Mouse (Mus musculus): ENCODE measurements at regions not wholly inside any gene's neighbourhood (a gene's known extent, or its start where the extent isn't known, plus 50 kb on each side); places are given as distances from the start of the nearest gene placed in this dataset.

DNA sequence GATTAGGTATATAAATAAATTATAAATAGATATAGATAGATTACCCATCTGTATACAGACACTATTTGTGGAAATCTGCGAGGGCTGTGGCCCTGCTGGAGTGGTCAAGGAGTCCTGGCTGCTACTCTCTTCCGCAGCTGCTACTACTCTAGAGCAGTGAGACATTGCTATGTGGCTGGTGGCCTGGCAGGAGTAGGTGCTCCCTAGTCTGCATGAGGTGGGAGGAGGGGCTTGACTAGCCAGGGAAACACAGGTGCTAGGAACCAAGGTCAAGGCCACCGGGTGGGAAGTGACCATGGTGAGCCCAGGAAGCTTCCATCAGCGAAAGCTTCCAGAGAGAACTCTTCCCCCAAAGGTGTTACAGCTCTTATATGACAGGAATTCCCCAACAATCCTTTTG lies 100.3 kb downstream of the Dyrk2 start:
- no peak for DNase-seq

DNA sequence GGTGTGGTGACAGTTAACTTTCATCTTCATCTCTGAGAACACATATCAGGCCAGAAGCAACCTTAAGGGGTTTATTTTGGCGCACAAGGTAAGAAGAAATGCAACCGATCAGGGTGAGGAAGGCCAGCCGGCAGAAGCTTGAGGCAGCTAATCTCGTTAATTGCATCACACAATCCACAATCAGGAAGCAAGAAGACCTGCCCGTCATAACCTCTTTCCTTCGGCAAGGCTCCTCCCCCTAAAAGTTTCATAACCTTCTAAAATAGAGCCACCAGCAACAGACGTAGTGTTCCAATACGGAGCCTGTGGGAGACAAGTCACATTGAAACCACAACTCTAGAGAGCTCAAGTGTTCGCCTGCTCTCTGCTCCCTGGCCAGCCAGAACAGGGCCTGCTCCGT lies 91.4 kb downstream of the Dyrk2 start:
- DNase-seq = no peak

DNA sequence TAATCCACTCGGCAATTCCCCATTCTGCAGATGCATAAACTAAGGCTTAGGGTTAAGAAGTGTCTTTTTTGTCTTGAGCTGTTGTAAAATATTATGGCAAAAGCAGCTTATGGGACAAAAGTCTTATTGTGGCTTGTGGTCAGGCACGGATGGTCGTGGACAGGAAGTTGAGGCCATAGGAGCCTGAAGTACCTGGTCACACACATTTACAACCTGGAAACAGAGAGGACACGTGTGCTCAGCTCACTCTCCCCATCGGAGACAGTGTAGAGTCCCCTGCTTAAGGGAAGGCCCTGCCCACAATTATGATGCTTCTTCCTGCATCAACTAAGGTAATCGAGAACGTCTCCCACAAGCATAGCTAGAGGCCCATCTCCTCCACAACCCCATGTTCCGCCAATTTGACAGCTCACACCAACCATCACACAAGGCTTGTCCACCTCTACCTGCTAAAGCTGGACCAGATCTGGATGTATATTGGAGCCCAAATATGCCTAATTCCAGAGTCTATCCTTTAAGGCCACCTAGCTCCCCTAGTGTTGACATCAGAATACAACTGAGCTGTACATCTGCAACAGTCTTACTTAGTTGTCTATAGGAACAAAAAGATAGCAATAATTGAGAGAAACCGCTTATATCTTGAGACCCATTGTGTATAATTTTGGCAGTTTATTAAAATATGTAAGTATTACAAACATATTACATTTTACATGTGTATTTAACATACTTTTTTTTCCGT lies 89.0 kb downstream of the Dyrk2 start:
- DNase-seq = no peak

DNA sequence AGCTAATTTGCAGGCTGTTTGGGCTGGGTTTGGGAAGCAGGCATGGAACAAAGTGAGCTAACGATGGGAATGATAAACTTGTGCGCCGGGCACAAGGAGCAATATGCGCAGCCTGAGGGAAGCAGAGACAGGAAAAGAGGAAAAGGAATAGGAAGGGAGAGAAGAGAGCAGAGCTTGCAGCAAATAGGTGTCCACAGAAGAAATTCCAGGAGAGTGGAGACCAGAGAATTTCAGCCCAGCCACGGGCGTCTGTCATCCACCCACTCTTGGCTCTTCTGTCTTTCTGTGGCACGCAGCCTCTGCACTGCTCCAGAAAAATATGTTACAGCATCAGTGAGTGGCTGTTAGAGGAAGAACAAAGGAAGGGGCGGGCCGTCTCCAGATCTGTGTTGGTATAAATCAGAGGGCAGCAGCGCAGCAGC lies 88.2 kb downstream of the Dyrk2 start:
- DNase-seq = no peak

DNA sequence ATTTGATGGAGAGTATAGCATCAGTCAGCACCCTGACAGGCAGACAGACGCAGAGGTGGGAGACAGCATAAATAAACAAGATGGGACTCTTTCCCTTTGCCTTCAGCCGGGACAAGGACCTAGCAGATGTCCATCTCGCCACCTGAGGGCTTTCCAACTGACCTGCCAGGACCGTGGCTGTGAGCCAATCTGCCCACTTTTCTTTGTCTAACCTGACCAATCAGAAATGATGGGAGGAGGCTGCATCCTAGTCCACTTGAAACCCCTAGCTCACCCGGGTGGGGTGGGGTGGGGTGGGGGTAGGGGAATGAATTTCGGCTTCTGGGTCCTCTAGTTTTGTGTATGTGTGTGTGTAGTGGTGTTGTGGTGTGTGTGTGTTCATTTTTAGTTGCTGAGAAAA lies 87.4 kb downstream of the Dyrk2 start:
- DNase-seq = no peak

DNA sequence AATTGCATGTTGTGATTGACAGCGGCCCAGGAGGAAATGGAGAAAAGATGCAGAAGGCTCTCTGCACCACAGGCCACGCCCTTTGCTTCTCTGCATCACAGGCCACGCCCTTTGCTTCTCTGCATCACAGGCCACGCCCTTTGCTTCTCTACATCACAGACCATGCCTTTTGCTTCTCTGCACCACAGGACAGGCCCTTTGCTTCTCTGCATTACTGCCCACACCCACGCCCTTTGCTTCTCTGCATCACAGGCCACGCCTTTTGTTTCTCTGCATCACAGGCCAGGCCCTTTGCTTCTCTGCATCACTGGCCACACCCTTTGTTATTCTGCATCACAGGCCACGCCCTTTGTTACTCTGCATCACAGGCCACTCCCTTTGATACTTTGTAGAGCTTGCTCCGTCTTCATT lies 82.7 kb downstream of the Dyrk2 start:
- peak; percentile 28 to 41 for DNase-seq

DNA sequence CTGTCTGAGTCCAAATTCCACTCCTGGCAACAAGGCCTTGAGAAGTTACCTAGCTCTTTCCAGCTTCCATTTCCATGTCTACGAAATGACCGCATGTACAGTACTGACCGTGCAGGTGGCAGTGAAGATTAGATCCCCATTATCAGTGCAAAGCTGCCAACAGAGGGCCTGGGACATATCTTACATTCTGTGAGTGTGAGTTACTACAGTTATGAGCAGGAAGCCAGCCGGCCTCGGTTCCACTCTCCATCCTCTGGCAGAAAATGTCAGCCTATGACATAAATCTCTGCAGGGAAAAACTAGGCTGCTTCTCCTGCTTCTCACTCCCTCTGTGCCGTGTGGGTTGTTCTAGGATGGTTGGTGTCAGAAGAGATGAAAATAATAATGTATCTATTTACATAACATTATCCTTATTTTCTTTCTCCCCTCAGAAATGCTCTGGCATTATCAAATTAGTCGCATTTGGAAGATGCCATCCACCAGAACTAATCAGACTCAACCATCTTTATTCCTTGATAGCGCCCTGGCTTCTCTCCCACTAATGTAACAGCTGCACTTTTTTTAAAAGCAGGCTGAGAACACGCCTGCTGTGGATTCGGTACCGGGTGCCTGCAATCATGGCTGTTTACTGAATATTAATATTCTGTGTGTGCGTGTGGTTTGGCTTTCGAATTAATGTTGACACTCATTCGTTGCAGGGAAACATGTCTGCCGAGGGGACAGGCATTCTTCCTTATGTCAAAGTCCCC lies 77.5 kb downstream of the Dyrk2 start:
- no peak for DNase-seq

DNA sequence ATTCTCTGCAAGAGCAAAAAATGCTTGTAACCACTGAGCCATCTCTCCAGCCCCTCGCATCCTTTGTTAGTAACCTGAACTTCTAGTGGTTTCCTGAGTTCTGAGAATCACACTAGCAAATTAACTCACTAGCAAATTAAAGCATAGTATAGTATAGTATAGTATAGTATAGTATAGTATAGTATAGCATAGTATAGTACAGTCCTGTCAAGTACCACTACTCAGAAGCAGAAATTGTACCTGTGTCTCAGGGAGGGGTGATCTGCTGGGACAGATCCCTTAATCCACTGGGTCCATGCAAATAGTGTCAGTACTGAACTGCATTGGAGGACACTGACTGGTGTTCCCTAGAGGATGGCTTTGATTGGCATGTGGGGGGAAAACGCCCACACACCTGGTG lies 76.2 kb downstream of the Dyrk2 start:
- no peak for DNase-seq

DNA sequence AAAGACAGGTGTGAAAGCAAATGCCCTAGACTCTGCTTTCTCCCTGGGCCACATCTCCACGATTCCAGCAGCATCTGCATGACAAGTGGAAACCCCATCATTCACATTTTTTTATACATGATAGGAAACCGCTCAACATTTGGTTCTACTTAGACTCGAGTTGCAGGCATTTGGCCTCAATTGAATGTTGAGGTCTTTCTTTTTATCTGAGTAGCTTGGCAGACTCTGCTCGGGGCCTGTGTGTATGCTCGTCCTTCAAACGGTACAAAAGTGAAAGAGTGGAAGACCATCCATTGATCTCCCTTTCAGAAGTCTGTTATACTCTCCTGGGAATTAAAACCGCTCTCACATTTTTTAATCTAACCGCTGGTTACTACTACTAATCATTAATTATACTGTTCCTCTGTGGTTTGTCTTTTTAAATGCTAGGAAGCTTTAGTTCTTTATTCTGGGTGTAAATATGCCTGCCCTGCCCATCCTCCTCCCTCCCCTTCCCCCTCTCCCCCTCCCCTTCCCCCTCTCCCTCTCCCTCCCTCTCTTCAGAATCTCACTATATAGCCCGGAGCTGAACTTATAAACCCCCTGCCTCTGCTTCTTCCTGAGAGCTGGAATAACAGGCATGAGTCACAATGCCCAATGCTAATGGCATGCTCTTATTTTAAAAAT lies 75.5 kb downstream of the Dyrk2 start:
- DNase-seq = no peak

DNA sequence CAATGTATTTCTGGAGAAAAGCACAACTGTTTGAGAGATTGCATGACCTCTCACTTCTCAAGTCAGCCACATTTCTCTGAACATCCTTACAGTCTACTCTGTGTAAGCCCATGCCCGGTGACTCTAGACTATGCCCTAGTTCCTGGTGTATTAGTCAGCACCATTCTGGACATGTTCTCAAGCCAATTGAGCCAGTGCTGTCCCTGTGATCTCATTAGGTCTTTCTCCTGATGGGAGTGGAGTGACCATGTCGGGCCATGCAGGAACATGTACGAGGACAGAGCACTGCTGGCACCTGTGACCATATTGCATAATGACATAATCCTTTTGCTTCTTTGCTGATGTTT lies 75.0 kb downstream of the Dyrk2 start:
- no peak for DNase-seq

DNA sequence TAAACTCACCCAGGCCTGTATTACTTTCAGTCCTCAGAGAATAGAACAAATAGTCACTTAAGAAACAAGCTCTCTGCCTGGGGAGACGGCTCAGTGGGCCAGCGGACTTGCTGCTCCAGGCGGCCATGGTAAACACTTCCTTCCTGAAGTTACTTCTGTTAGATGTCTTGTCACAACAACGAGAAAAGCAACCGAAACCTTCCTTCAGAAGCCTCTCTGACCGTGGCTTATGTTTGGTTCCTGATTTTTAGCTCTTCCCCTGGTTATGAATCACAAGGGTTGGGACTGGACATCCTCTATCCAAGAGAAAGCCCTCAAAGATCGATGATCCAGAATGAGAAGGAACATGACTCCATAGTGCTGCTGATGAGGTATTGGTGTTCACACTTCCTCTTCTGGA lies 73.5 kb downstream of the Dyrk2 start:
- DNase-seq = peak; percentile 67

DNA sequence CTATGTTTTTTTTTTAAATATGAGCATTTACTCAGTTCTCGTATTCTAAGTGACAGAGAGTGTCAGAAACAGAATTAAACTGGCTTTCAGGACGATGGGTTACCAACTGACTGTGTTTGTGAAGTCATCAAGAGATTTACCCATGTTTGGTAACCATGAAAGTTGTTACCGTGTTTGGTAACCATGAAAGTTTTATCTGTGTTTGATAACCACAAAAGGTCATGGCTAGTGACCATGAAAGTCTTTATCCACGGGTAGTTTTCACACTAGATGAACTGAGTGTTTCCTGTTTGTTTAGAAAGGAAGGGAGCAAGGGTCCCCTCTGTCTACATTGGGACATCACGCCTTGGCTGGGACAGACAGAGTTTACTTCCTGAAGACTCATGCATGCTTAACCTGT lies 72.8 kb downstream of the Dyrk2 start:
- peak; percentile 37 to 40 for DNase-seq

DNA sequence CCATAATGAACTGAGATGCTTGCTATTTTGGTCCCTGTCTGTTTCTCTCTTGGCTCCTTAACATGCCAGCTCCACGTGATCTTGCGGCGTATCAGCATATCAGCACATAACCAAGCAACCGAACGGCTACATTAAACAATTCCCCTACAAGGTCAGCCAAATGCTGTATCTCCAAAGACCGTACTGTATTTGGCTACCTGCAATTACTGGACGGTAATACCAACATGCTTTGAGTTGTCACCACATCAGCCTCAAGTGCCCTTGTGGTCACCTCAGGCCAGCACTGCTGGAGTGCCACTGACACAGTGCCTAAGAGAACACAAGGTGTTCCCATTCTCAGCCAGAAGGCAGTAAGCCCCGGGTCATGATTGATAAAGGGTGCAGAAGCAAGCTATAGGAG lies 70.2 kb downstream of the Dyrk2 start:
- no peak for DNase-seq

DNA sequence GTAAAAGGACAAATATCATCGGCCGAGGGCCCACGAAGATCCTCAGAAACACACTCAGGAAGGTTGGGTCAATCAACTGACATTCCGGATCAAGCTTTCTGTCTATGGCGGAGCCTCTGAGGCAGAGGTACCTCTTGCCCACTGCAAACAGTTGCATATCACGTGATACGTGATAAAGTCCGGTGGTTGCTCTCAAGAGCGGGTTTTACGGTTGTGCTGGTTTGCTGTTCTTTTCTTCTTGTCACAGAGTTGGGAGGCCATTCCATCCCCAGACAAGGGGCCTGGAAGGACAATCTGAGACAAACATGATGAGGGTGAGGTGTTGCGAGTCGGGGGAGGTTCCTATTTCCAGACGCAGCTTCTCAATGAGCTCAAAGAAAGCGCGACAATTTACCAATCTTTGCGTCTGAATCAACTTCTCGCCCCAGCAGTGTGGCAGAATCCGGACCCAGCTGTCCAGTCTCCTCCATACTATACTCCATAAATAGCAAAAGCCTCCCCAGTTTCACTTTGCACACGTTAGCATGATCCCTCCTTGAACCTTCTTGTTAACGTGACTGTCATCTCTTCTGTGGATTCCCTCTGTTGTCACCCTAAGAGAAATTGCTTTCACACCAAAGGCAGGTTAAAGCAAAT lies 66.0 kb downstream of the Dyrk2 start:
- no peak for DNase-seq

DNA sequence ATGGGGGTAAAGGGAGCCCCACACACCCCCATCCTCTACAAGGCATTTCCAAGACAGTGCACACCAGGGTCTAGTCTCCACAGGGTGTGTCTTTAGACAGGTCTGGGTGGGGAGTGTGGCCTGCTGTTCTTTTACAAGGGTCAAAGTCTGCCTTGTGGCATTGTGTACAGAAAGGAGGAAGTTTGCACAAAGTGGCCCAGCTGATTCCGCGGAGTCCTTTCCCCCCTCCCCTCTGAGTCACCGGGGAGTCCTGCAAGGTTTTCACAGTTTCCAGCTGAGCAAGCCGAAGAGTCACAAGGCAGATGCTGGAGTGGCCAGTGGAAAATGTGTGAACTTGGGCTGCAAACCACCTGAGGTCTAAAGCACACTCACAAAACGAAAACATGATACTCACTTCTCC lies 65.4 kb downstream of the Dyrk2 start:
- DNase-seq = peak; percentile 68 to 74

All from B cell, adult 2 months (primary cell).